Mouse (Mus musculus) forebrain, embryonic 12.5 days (tissue): ENCODE results near the gene Hspg2. TPM values are rescaled to one million over a fixed set of nuclear protein-coding genes. Genes with fewer than 3 reads are reported as not detected.

Experiments used
- ATAC-seq: fragments of 200-750 bp; cut with Nextera tagmentation; 2 replicates; pipeline ENCODE4 v1.8.0; 2017; ENCODE audit warnings: moderate TSS enrichment; ENCODE audit not compliant: low FRiP score
- H3K27ac ChIP-seq: fragments of 300-500 bp; sonication (generic); 2 replicates; pipeline ENCODE4 v1.5.1; 2016; ENCODE audit warnings: mild to moderate bottlenecking
- H3K27me3 ChIP-seq: fragments of 300-500 bp; sonication (generic); 2 replicates; pipeline ENCODE4 v1.6.1; 2016; ENCODE audit warnings: mild to moderate bottlenecking
- H3K36me3 ChIP-seq: fragments of 300-500 bp; sonication (generic); replicated peaks from 2 replicates; pipeline ENCODE4 v1.6.1; 2016; ENCODE audit warnings: mild to moderate bottlenecking
- H3K4me1 ChIP-seq: fragments of 300-500 bp; sonication (generic); 2 replicates; pipeline ENCODE4 v1.6.1; 2016
- H3K4me2 ChIP-seq: fragments of 300-500 bp; sonication (generic); 2 replicates; pipeline ENCODE4 v1.6.1; 2016; ENCODE audit warnings: mild to moderate bottlenecking, moderate library complexity
- H3K4me3 ChIP-seq: fragments of 300-500 bp; sonication (generic); replicated peaks from 2 replicates; pipeline ENCODE4 v1.5.1; 2016; ENCODE audit warnings: mild to moderate bottlenecking
- H3K9ac ChIP-seq: fragments of 300-500 bp; sonication (generic); 2 replicates; pipeline ENCODE4 v1.6.1; 2016; ENCODE audit warnings: mild to moderate bottlenecking
- H3K9me3 ChIP-seq: fragments of 300-500 bp; sonication (generic); 2 replicates; pipeline ENCODE4 v1.6.1; 2016
- WGBS: fragments of 180-500 bp; shearing (Covaris S2); methylation state at CpG from one replicate; pipeline ENCODE4 v1.1.7; 2016; 5-methylcytosine and 5-hydroxymethylcytosine counted together
- polyA plus RNA-seq: library from polyadenylated mRNA; unstranded; fragments of >200 nt; fragmentation: Nextera tagmentation; extraction: Ambion mirVana; gene quantifications from 2 replicates; pipeline ENCODE4 v1.2.1, GENCODE M21; 2016

Hspg2 gene
- polyA plus RNA-seq, 1 experiment from 2014 or later: 8.9 TPM

- ATAC-seq: no peak
- no peak overlapping the region for H3K27ac ChIP-seq
- H3K4me3 ChIP-seq: no peak overlapping the region
- WGBS: 82% methylated on average over 13 of the region's 13 CpGs
- no peaks in the 10 kb centered on the region for H3K36me3 ChIP-seq
- peaks cover 3% of the 10 kb centered on the region; the same call in 1 of the 2 replicates for H3K27me3 ChIP-seq
- no peak overlapping the region for H3K4me2 ChIP-seq
- H3K9me3 ChIP-seq: no peaks in the 10 kb centered on the region
- H3K4me1 ChIP-seq: peaks cover 30% of the 10 kb centered on the region
- no peak overlapping the region for H3K9ac ChIP-seq
Measured at GRCm38 (mm10) chr4:137465125-137465787, 3.3 kb upstream of the Hspg2 start.

GRCm38 (mm10) chr4:137466991-137467390, 1.6 kb upstream of the Hspg2 start:
- Histone ChIP-seq H3K9me3 (no peaks in the 10 kb centered on the region), H3K27ac (no peak overlapping the region), H3K36me3 (no peaks in the 10 kb centered on the region), H3K27me3 (peaks cover 3% of the 10 kb centered on the region; the same call in 1 of the 2 replicates), H3K4me1 (peaks cover 38% of the 10 kb centered on the region), H3K4me3 (no peak overlapping the region), H3K4me2 (no peak overlapping the region), H3K9ac (no peak overlapping the region)
- 81% methylated on average over 4 of the region's 4 CpGs for WGBS
- no peak for ATAC-seq

GRCm38 (mm10) chr4:137467525-137467924, 1.0 kb upstream of the Hspg2 start:
- Histone ChIP-seq H3K27ac (0 out of 2 replicates have a peak overlapping the region, but pooled peaks have one; percentile 0), H3K4me3 (no peak overlapping the region), H3K4me2 (no peak overlapping the region), H3K9me3 (no peaks in the 10 kb centered on the region), H3K27me3 (peaks cover 3% of the 10 kb centered on the region; the same call in 1 of the 2 replicates), H3K9ac (no peak overlapping the region), H3K36me3 (no peaks in the 10 kb centered on the region), H3K4me1 (peaks cover 38% of the 10 kb centered on the region)
- ATAC-seq: no peak
- WGBS: 88% methylated on average over 2 of the region's 2 CpGs

- Histone ChIP-seq H3K4me3 (peak overlapping the region; percentile 62), H3K4me1 (peaks cover 38% of the 10 kb centered on the region), H3K36me3 (no peaks in the 10 kb centered on the region), H3K9me3 (no peaks in the 10 kb centered on the region), H3K9ac (peak overlapping the region; percentile 72), H3K4me2 (peak overlapping the region; percentile 95), H3K27me3 (peaks cover 3% of the 10 kb centered on the region; the same call in 1 of the 2 replicates), H3K27ac (peak overlapping the region; percentile 53; the same call in 1 of the 2 replicates)
- ATAC-seq: no peak
- WGBS: 3% methylated on average over 20 of the region's 20 CpGs
Measured at GRCm38 (mm10) chr4:137469081-137469844, 694 bp downstream of the Hspg2 start.

- 29% methylated on average over 15 of the region's 15 CpGs for WGBS
- Histone ChIP-seq H3K9ac (no peak overlapping the region), H3K36me3 (no peaks in the 10 kb centered on the region), H3K4me3 (peak overlapping the region; percentile 62), H3K9me3 (no peaks in the 10 kb centered on the region), H3K4me1 (peaks cover 38% of the 10 kb centered on the region), H3K27me3 (peaks cover 3% of the 10 kb centered on the region; the same call in 1 of the 2 replicates), H3K4me2 (peak overlapping the region; percentile 95), H3K27ac (0 out of 2 replicates have a peak overlapping the region, but pooled peaks have one; percentile 13)
- no peak for ATAC-seq
Measured at GRCm38 (mm10) chr4:137469845-137470692, 1.5 kb downstream of the Hspg2 start.

GRCm38 (mm10) chr4:137470701-137471317, 2.2 kb downstream of the Hspg2 start:
- Histone ChIP-seq H3K9me3 (no peaks in the 10 kb centered on the region), H3K4me2 (peak overlapping the region; percentile 95), H3K4me3 (no peak overlapping the region), H3K36me3 (no peaks in the 10 kb centered on the region), H3K27ac (0 out of 2 replicates have a peak overlapping the region, but pooled peaks have one; percentile 13), H3K27me3 (peaks cover 3% of the 10 kb centered on the region; the same call in 1 of the 2 replicates), H3K4me1 (peaks cover 38% of the 10 kb centered on the region), H3K9ac (no peak overlapping the region)
- 74% methylated on average over 9 of the region's 9 CpGs for WGBS
- no peak for ATAC-seq

GRCm38 (mm10) chr4:137471326-137471725, 2.8 kb downstream of the Hspg2 start:
- Histone ChIP-seq H3K4me2 (0 out of 2 replicates have a peak overlapping the region, but pooled peaks have one; percentile 95), H3K4me3 (no peak overlapping the region)

GRCm38 (mm10) chr4:137473240-137473639, 4.7 kb downstream of the Hspg2 start:
- ATAC-seq: no peak
- no peaks in the 10 kb centered on the region for H3K36me3 ChIP-seq
- no peak overlapping the region for H3K9ac ChIP-seq
- H3K4me2 ChIP-seq: no peak overlapping the region
- peaks cover 49% of the 10 kb centered on the region for H3K4me1 ChIP-seq
- no peak overlapping the region for H3K4me3 ChIP-seq
- WGBS: 90% methylated on average over 8 of the region's 8 CpGs
- peaks cover 3% of the 10 kb centered on the region; the same call in 1 of the 2 replicates for H3K27me3 ChIP-seq
- no peak overlapping the region for H3K27ac ChIP-seq
- no peaks in the 10 kb centered on the region for H3K9me3 ChIP-seq

More at GRCm38 (mm10) chr4:137471326-137471725, 2.8 kb downstream of the Hspg2 start:
- no peaks in the 10 kb centered on the region for H3K36me3 ChIP-seq
- H3K9me3 ChIP-seq: no peaks in the 10 kb centered on the region
- H3K27me3 ChIP-seq: peaks cover 3% of the 10 kb centered on the region
- WGBS: 74% methylated on average over 8 of the region's 8 CpGs
- no peak for ATAC-seq
- H3K9ac ChIP-seq: no peak overlapping the region
- H3K27ac ChIP-seq: 0 out of 2 replicates have a peak overlapping the region, but pooled peaks have one; percentile 54
- peaks cover 41% of the 10 kb centered on the region for H3K4me1 ChIP-seq

- Histone ChIP-seq H3K27me3 (peaks cover 3% of the 10 kb centered on the region; the same call in 1 of the 2 replicates), H3K4me2 (no peak overlapping the region), H3K4me1 (peaks cover 49% of the 10 kb centered on the region), H3K36me3 (no peaks in the 10 kb centered on the region), H3K27ac (no peak overlapping the region), H3K9me3 (no peaks in the 10 kb centered on the region), H3K4me3 (no peak overlapping the region), H3K9ac (no peak overlapping the region)
- ATAC-seq: no peak
- WGBS: 79% methylated on average over 18 of the region's 18 CpGs
Measured at GRCm38 (mm10) chr4:137473701-137474388, 5.3 kb downstream of the Hspg2 start.

GRCm38 (mm10) chr4:137474694-137475093, 6.1 kb downstream of the Hspg2 start:
- WGBS: 97% methylated on average over 7 of the region's 7 CpGs
- H3K36me3 ChIP-seq: no peaks in the 10 kb centered on the region
- H3K27me3 ChIP-seq: peaks cover 3% of the 10 kb centered on the region; the same call in 1 of the 2 replicates
- no peak overlapping the region for H3K4me3 ChIP-seq
- H3K27ac ChIP-seq: no peak overlapping the region
- H3K9ac ChIP-seq: no peak overlapping the region
- no peak for ATAC-seq
- H3K4me1 ChIP-seq: peaks cover 49% of the 10 kb centered on the region
- no peak overlapping the region for H3K4me2 ChIP-seq
- no peaks in the 10 kb centered on the region for H3K9me3 ChIP-seq
